ENCODE assay signal across 21 mouse cellular contexts in genomic region chr7:125416762-125417161, GRCm38 (mm10). TPM values are rescaled to one million over a fixed set of nuclear protein-coding genes. Genes with fewer than 3 reads are reported as not detected.
A peak's percentile ranks its signal among the peaks of the same experiment; 100 is the strongest.
DNase-seq lines count a peak whose midpoint lies in the region; ATAC-seq lines count a peak whose summit lies in the region.
"Had no signal": no experiment of that assay in that cellular context is flagged by ENCODE, and none has a peak within 500 bp of the region (broad histone marks: within the 10 kb centered on the region; RNA-seq: fewer than 3 reads in every experiment).

No protein-coding gene starts in this region.

- DNase-seq in 416B (ENCODE audit: low read depth) (peak; percentile 33), MEL-GATA-1-ER (ENCODE audit: extremely low read depth, low read depth) (peak; percentile 29)
- no peak for DNase-seq in left cerebral cortex, postnatal 36 days (ENCODE audit: low spot score in 2 of 2)
- no peak for DNase-seq in heart, adult 9 months (ENCODE audit: low spot score in 2 of 2)
- no peak for DNase-seq in heart, adult 18-20 months
- DNase-seq: adrenal gland, adult 2 months; adrenal gland, postnatal 14 days; cerebellum, adult 11-12 months; cerebellum, adult 9-10 months; cerebellum, postnatal 14 days; embryo, embryonic 11 days; gastrocnemius, adult 2 months; gastrocnemius, postnatal 14 days; heart, adult 2 months; kidney, adult 11 months had no signal

- peak; percentile 64 for ATAC-seq in granulocyte monocyte progenitor cell, adult 5-6 weeks (replicated peaks; ENCODE audit: poor library complexity, severe bottlenecking)
- peak; percentile 49 for ATAC-seq in megakaryocyte progenitor cell, adult 5-6 weeks (replicated peaks; ENCODE audit: poor library complexity)
- ATAC-seq: CD4-positive, CD25-positive, alpha-beta regulatory T cell, adult 4 months; forebrain, embryonic 15.5 days; hindbrain, embryonic 16.5 days; intestine, embryonic 15.5 days had no signal

- intact Hi-C loops in left cerebral cortex, postnatal 36 days (cut with DNase I): no loop called here

RNA-seq across cellular contexts. Expression of gene Kdm8, which starts 27.7 kb away (rescaled TPM):
- 2.3 and 11.5 TPM in 2 replicates for total RNA-seq in granulocyte monocyte progenitor cell, adult 5-6 weeks (2014; fragmentation: Nextera tagmentation)
- total RNA-seq in granulocyte monocyte progenitor cell, adult 5-6 weeks (2017): 5.5 and 7.2 TPM in 2 replicates
- total RNA-seq in megakaryocyte progenitor cell, adult 5-6 weeks (2015): 3.5 and 3.7 TPM in 2 replicates
- 5.8 and 8.0 TPM in 2 replicates for total RNA-seq in megakaryocyte progenitor cell, adult 5-6 weeks (2017)
- 1 to 10 TPM; 4.1 to 5.1 TPM for total RNA-seq in left cerebral cortex, postnatal 36 days (2021)
- 1 to 10 TPM; 3.6 to 5.2 TPM for total RNA-seq in heart, adult 18-20 months (2021)

Comparison
In these comparisons a context has a peak if more than half of its experiments do, and no peak if none do; other contexts are left out.
1. DNase-seq: peak in 416B (single experiment) and MEL-GATA-1-ER (single experiment); none in left cerebral cortex, postnatal 36 days (0 of 2), heart, adult 9 months (0 of 2) and heart, adult 18-20 months (0 of 2).